Mouse (Mus musculus): Measurements from ENCODE around the gene Anks4b. TPM values are rescaled to one million over a fixed set of nuclear protein-coding genes. Genes with fewer than 3 reads are reported as not detected.

Anks4b gene
- not detected in 2 replicates for polyA plus RNA-seq (2016; fragmentation: Nextera tagmentation; extraction: Ambion mirVana)

- Histone ChIP-seq H3K27me3 (no peaks in the 10 kb centered on the region), H3K36me3 (no peaks in the 10 kb centered on the region), H3K4me3 (no peak within 1 kb of the TSS), H3K9ac (replicated peaks) (no peak within 1 kb of the TSS), H3K4me1 (no peaks in the 10 kb centered on the region), H3K9me3 (no peaks in the 10 kb centered on the region), H3K4me2 (replicated peaks) (no peak within 1 kb of the TSS), H3K27ac (replicated peaks) (no peak within 1 kb of the TSS)
- ATAC-seq (ENCODE audit: low FRiP score, low read depth) = no peak
- WGBS = 92% methylated on average over 10 of the region's 10 CpGs
Measured at GRCm38 (mm10) chr7:120173603-120174244, at the start of gene Anks4b. Gene Anks4b (plus strand): TSS chr7:120173858.

GRCm38 (mm10) chr7:120124844-120125243, 48.8 kb upstream of the Anks4b start:
- WGBS = 4% methylated on average over 3 of the region's 3 CpGs
- peaks cover 20% of the 10 kb centered on the region for H3K4me1 ChIP-seq
- peak; percentile 85 for ATAC-seq (ENCODE audit: low FRiP score, low read depth)
- no peak overlapping the region for H3K27ac ChIP-seq (replicated peaks)
- H3K27me3 ChIP-seq = no peaks in the 10 kb centered on the region
- H3K4me3 ChIP-seq = no peak overlapping the region
- H3K9ac ChIP-seq (replicated peaks) = no peak overlapping the region
- H3K9me3 ChIP-seq = no peaks in the 10 kb centered on the region
- H3K36me3 ChIP-seq = 0 out of 2 replicates have a peak, but pooled peaks cover 7% of the 10 kb centered on the region
- no peak overlapping the region for H3K4me2 ChIP-seq (replicated peaks)

- H3K27ac ChIP-seq (replicated peaks) = no peak overlapping the region
- no peaks in the 10 kb centered on the region for H3K36me3 ChIP-seq
- no peak overlapping the region for H3K4me3 ChIP-seq
- no peaks in the 10 kb centered on the region for H3K27me3 ChIP-seq
- 27% methylated on average over 5 of the region's 5 CpGs for WGBS
- peaks cover 20% of the 10 kb centered on the region for H3K4me1 ChIP-seq
- H3K9ac ChIP-seq (replicated peaks) = no peak overlapping the region
- no peak for ATAC-seq (ENCODE audit: low FRiP score, low read depth)
- no peak overlapping the region for H3K4me2 ChIP-seq (replicated peaks)
- no peaks in the 10 kb centered on the region for H3K9me3 ChIP-seq
Measured at GRCm38 (mm10) chr7:120126976-120127685, 46.5 kb upstream of the Anks4b start.

GRCm38 (mm10) chr7:120127686-120128059, 46.0 kb upstream of the Anks4b start:
- H3K36me3 ChIP-seq = no peaks in the 10 kb centered on the region
- 0 out of 2 replicates have a peak, but pooled peaks have one; percentile 17 for ATAC-seq (ENCODE audit: low FRiP score, low read depth)
- H3K4me2 ChIP-seq (replicated peaks) = no peak overlapping the region
- no peak overlapping the region for H3K27ac ChIP-seq (replicated peaks)
- H3K9ac ChIP-seq (replicated peaks) = no peak overlapping the region
- no peaks in the 10 kb centered on the region for H3K9me3 ChIP-seq
- H3K27me3 ChIP-seq = no peaks in the 10 kb centered on the region
- WGBS = 46% methylated on average over 4 of the region's 4 CpGs
- peaks cover 20% of the 10 kb centered on the region for H3K4me1 ChIP-seq
- no peak overlapping the region for H3K4me3 ChIP-seq

- Histone ChIP-seq H3K27ac (replicated peaks) (no peak overlapping the region), H3K4me3 (no peak overlapping the region), H3K36me3 (no peaks in the 10 kb centered on the region), H3K9me3 (no peaks in the 10 kb centered on the region), H3K4me2 (replicated peaks) (no peak overlapping the region), H3K4me1 (peaks cover 20% of the 10 kb centered on the region), H3K9ac (replicated peaks) (no peak overlapping the region), H3K27me3 (no peaks in the 10 kb centered on the region)
- 57% methylated on average over 4 of the region's 4 CpGs for WGBS
- no peak for ATAC-seq (ENCODE audit: low FRiP score, low read depth)
Measured at GRCm38 (mm10) chr7:120128951-120129350, 44.7 kb upstream of the Anks4b start.

- no peaks in the 10 kb centered on the region for H3K27me3 ChIP-seq
- WGBS = 74% methylated on average over 1 of the region's 1 CpGs
- H3K4me1 ChIP-seq = no peaks in the 10 kb centered on the region
- no peaks in the 10 kb centered on the region for H3K36me3 ChIP-seq
- no peak overlapping the region for H3K9ac ChIP-seq (replicated peaks)
- no peak for ATAC-seq (ENCODE audit: low FRiP score, low read depth)
- H3K4me2 ChIP-seq (replicated peaks) = no peak overlapping the region
- H3K4me3 ChIP-seq = no peak overlapping the region
- no peaks in the 10 kb centered on the region for H3K9me3 ChIP-seq
- no peak overlapping the region for H3K27ac ChIP-seq (replicated peaks)
Measured at GRCm38 (mm10) chr7:120142743-120143142, 30.9 kb upstream of the Anks4b start.

GRCm38 (mm10) chr7:120145191-120145590, 28.5 kb upstream of the Anks4b start, which contains the start of gene Zp2:
Gene Zp2 (minus strand): TSS chr7:120145291.
- H3K4me2 ChIP-seq (replicated peaks) = no peak within 1 kb of the TSS
- H3K4me3 ChIP-seq = no peak within 1 kb of the TSS
- no peaks in the 10 kb centered on the region for H3K36me3 ChIP-seq
- H3K27me3 ChIP-seq = no peaks in the 10 kb centered on the region
- no peaks in the 10 kb centered on the region for H3K4me1 ChIP-seq
- ATAC-seq (ENCODE audit: low FRiP score, low read depth) = no peak
- H3K9ac ChIP-seq (replicated peaks) = no peak within 1 kb of the TSS
- no peak within 1 kb of the TSS for H3K27ac ChIP-seq (replicated peaks)
- 83% methylated on average over 9 of the region's 9 CpGs for WGBS
- no peaks in the 10 kb centered on the region for H3K9me3 ChIP-seq

- Histone ChIP-seq H3K4me1 (no peaks in the 10 kb centered on the region), H3K4me3 (no peak overlapping the region), H3K9ac (replicated peaks) (no peak overlapping the region), H3K27ac (replicated peaks) (no peak overlapping the region), H3K4me2 (replicated peaks) (no peak overlapping the region), H3K36me3 (no peaks in the 10 kb centered on the region), H3K9me3 (no peaks in the 10 kb centered on the region), H3K27me3 (peaks cover 11% of the 10 kb centered on the region)
- WGBS = 27% methylated on average over 3 of the region's 3 CpGs
- no peak for ATAC-seq (ENCODE audit: low FRiP score, low read depth)
Measured at GRCm38 (mm10) chr7:120150257-120150656, 23.4 kb upstream of the Anks4b start.

- Histone ChIP-seq H3K27me3 (peaks cover 14% of the 10 kb centered on the region), H3K36me3 (no peaks in the 10 kb centered on the region), H3K4me3 (no peak overlapping the region), H3K27ac (replicated peaks) (no peak overlapping the region), H3K9me3 (no peaks in the 10 kb centered on the region), H3K9ac (replicated peaks) (no peak overlapping the region), H3K4me1 (no peaks in the 10 kb centered on the region), H3K4me2 (replicated peaks) (no peak overlapping the region)
- 87% methylated on average over 2 of the region's 2 CpGs for WGBS
- ATAC-seq (ENCODE audit: low FRiP score, low read depth) = no peak
Measured at GRCm38 (mm10) chr7:120150898-120151297, 22.8 kb upstream of the Anks4b start.

GRCm38 (mm10) chr7:120156841-120157409, 16.7 kb upstream of the Anks4b start:
- Histone ChIP-seq H3K27me3 (peaks cover 31% of the 10 kb centered on the region), H3K9ac (replicated peaks) (no peak overlapping the region), H3K4me1 (peaks cover 12% of the 10 kb centered on the region), H3K9me3 (no peaks in the 10 kb centered on the region), H3K36me3 (no peaks in the 10 kb centered on the region), H3K4me3 (no peak overlapping the region), H3K27ac (replicated peaks) (no peak overlapping the region), H3K4me2 (replicated peaks) (no peak overlapping the region)
- WGBS = 30% methylated on average over 2 of the region's 2 CpGs
- ATAC-seq (ENCODE audit: low FRiP score, low read depth) = peak; percentile 41; the same call in 1 of the 2 replicates

GRCm38 (mm10) chr7:120157575-120158061, 16.0 kb upstream of the Anks4b start:
- ATAC-seq (ENCODE audit: low FRiP score, low read depth) = peak; percentile 76
- H3K36me3 ChIP-seq = no peaks in the 10 kb centered on the region
- H3K4me1 ChIP-seq = peaks cover 12% of the 10 kb centered on the region
- H3K9me3 ChIP-seq = no peaks in the 10 kb centered on the region
- H3K27me3 ChIP-seq = peaks cover 31% of the 10 kb centered on the region
- no peak overlapping the region for H3K9ac ChIP-seq (replicated peaks)
- 28% methylated on average over 5 of the region's 5 CpGs for WGBS
- H3K4me3 ChIP-seq = no peak overlapping the region
- peak overlapping the region; percentile 30; the same call in 1 of the 2 replicates for H3K27ac ChIP-seq (replicated peaks)
- no peak overlapping the region for H3K4me2 ChIP-seq (replicated peaks)

- no peak overlapping the region for H3K4me3 ChIP-seq
- WGBS = 28% methylated on average over 4 of the region's 4 CpGs
- H3K27me3 ChIP-seq = peaks cover 31% of the 10 kb centered on the region
- ATAC-seq (ENCODE audit: low FRiP score, low read depth) = peak; percentile 71
- no peak overlapping the region for H3K4me2 ChIP-seq (replicated peaks)
- no peaks in the 10 kb centered on the region for H3K9me3 ChIP-seq
- H3K4me1 ChIP-seq = peaks cover 12% of the 10 kb centered on the region
- H3K36me3 ChIP-seq = no peaks in the 10 kb centered on the region
- H3K9ac ChIP-seq (replicated peaks) = no peak overlapping the region
- peak overlapping the region; percentile 30; the same call in 1 of the 2 replicates for H3K27ac ChIP-seq (replicated peaks)
Measured at GRCm38 (mm10) chr7:120158121-120158613, 15.5 kb upstream of the Anks4b start.

All from midbrain, embryonic 12.5 days (tissue).